ENCODE assay signal across 23 mouse cellular contexts in genomic region chr2:71333986-71334822, GRCm38 (mm10).
"Had no signal": no experiment of that assay in that cellular context is flagged by ENCODE, and none has a peak within 500 bp of the region (broad histone marks: within the 10 kb centered on the region; RNA-seq: fewer than 3 reads in every experiment).

No protein-coding gene starts in this region.

- H3K36me3 ChIP-seq: lung, embryonic 15.5 days had no signal

- ATAC-seq: liver, embryonic 12.5 days; midbrain, embryonic 13.5 days had no signal

- H3K27me3 ChIP-seq: limb, embryonic 13.5 days; liver, embryonic 12.5 days; liver, embryonic 15.5 days; lung, embryonic 15.5 days; megakaryocyte, embryonic 14.5 days; midbrain, embryonic 13.5 days had no signal

- H3K4me2 ChIP-seq: limb, embryonic 13.5 days; liver, embryonic 12.5 days; liver, embryonic 15.5 days; lung, embryonic 15.5 days; midbrain, embryonic 13.5 days had no signal

- H3K9ac ChIP-seq: limb, embryonic 13.5 days; liver, embryonic 12.5 days; liver, embryonic 15.5 days; lung, embryonic 15.5 days; midbrain, embryonic 13.5 days had no signal

- H3K4me3 ChIP-seq: limb, embryonic 10.5 days; limb, embryonic 13.5 days; liver, embryonic 12.5 days; liver, embryonic 15.5 days; lung, embryonic 15.5 days; megakaryocyte, embryonic 14.5 days; midbrain, embryonic 10.5 days; midbrain, embryonic 13.5 days had no signal

- H3K9me3 ChIP-seq: limb, embryonic 10.5 days; limb, embryonic 13.5 days; liver, embryonic 12.5 days; liver, embryonic 15.5 days; lung, embryonic 15.5 days; megakaryocyte, embryonic 14.5 days; midbrain, embryonic 10.5 days; midbrain, embryonic 13.5 days had no signal

- DNase-seq: kidney, adult 2 months; kidney, postnatal 10 days; kidney, postnatal 4 days; layer of hippocampus, adult 9-11 months; liver; lung, adult 18-20 months; lung, postnatal 10 days; lung, postnatal 36 days; right cerebral cortex, adult 18-20 months; right cerebral cortex, postnatal 14 days; right cerebral cortex, postnatal 4 days; thymus, adult 2 months; thymus, postnatal 14 days; thymus, postnatal 4 days had no signal

- H3K27ac ChIP-seq: limb, embryonic 10.5 days; limb, embryonic 13.5 days; liver, embryonic 12.5 days; liver, embryonic 15.5 days; lung, embryonic 15.5 days; midbrain, embryonic 10.5 days; midbrain, embryonic 13.5 days; stomach, postnatal 0 days had no signal

- H3K4me1 ChIP-seq: limb, embryonic 13.5 days; lung, embryonic 15.5 days; midbrain, embryonic 10.5 days; midbrain, embryonic 13.5 days had no signal
